Mouse (Mus musculus): ENCODE data around the gene Fam120b. TPM values are rescaled to one million over a fixed set of nuclear protein-coding genes. Genes with fewer than 3 reads are reported as not detected.

The Fam120b gene
- total and polyA plus RNA-seq, 3 experiments = 5.1 to 26.3 (median 23.4) TPM

DNA sequence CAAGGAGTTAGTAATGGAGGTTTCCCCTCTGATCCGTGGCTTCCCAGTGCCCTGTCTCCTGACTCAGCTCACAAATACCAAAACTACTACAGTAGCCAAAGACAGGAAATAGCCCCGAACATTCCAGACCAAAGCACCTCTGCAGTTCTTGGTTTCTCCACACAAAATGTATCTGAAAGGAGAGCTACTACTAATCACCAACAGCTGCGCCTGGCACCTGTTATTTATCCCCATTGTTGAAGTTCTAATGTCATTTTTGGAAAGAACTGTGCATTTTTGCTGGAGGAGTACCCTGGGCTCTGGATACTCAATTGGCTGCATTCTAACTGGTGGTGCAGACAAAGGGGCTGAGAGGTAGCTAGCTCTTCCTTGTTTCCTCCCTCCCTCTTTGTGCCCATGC, 38.9 kb upstream of the Fam120b start:
- Histone ChIP-seq H3K4me1 (ENCODE audit: insufficient read depth, low read depth, low read length) (no peaks in the 10 kb centered on the region), H3K9me3 (replicated peaks) (no peaks in the 10 kb centered on the region), H3K27me3 (ENCODE audit: insufficient read depth, low read length) (peaks cover 9% of the 10 kb centered on the region; the same call in 1 of the 2 replicates), H3K36me3 (replicated peaks) (no peaks in the 10 kb centered on the region), H3K4me3 (ENCODE audit: low read depth, low read length) (no peak overlapping the region)
- TF ChIP-seq GATA2 (IDR thresholded peaks at IDR 0.05; ENCODE audit: borderline replicate concordance, low read depth, low read length) = no peak
- no peak for TF ChIP-seq CTCF (IDR thresholded peaks at IDR 0.05; ENCODE audit: low read depth, low read length)
- no peak for TF ChIP-seq TAL1 (conservative IDR thresholded peaks at IDR 0.05; ENCODE audit: low read depth, low read length)
- no peak for TF ChIP-seq GATA1 (IDR thresholded peaks at IDR 0.05; ENCODE audit: borderline replicate concordance, low read length)
- TF ChIP-seq POLR2AphosphoS5 (IDR thresholded peaks at IDR 0.05; ENCODE audit: insufficient replicate concordance, low read depth, low read length) = no peak
- ATAC-seq (ENCODE audit: extremely low read depth, insufficient number of reproducible peaks, low FRiP score, poor library complexity, severe bottlenecking) = no peak
- DNase-seq (ENCODE audit: low spot score) = no peak

DNA sequence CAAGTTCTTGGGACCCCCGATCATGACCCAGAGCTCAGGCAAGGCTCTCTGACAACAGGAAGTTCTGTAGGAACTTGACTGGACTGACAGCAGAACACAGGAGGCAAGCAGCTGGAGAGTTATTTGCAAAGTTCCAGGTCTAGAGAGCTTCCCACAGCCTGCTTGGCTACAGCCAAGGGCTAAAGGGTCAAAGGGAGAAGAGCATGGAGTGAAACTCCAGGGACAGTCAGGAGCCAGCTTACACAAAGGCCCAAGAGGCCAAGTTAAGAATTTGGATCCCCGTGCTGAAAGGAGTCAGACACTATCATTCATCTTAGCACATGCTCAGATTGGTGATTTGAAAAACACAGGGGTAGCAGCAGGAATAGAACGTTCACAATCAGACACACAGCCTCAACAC, 32.3 kb upstream of the Fam120b start:
- H3K27me3 ChIP-seq (ENCODE audit: insufficient read depth, low read length) = peaks cover 18% of the 10 kb centered on the region
- H3K9me3 ChIP-seq (replicated peaks) = no peaks in the 10 kb centered on the region
- no peak for ATAC-seq (ENCODE audit: extremely low read depth, insufficient number of reproducible peaks, low FRiP score, poor library complexity, severe bottlenecking)
- DNase-seq (ENCODE audit: low spot score) = no peak
- TF ChIP-seq TAL1 (conservative IDR thresholded peaks at IDR 0.05; ENCODE audit: low read depth, low read length) (no peak), POLR2AphosphoS5 (IDR thresholded peaks at IDR 0.05; ENCODE audit: insufficient replicate concordance, low read depth, low read length) (no peak), GATA2 (IDR thresholded peaks at IDR 0.05; ENCODE audit: borderline replicate concordance, low read depth, low read length) (no peak), CTCF (IDR thresholded peaks at IDR 0.05; ENCODE audit: low read depth, low read length) (no peak), GATA1 (IDR thresholded peaks at IDR 0.05; ENCODE audit: borderline replicate concordance, low read length) (no peak)
- no peaks in the 10 kb centered on the region for H3K4me1 ChIP-seq (ENCODE audit: insufficient read depth, low read depth, low read length)
- no peak overlapping the region for H3K4me3 ChIP-seq (ENCODE audit: low read depth, low read length)
- no peaks in the 10 kb centered on the region for H3K36me3 ChIP-seq (replicated peaks)

DNA sequence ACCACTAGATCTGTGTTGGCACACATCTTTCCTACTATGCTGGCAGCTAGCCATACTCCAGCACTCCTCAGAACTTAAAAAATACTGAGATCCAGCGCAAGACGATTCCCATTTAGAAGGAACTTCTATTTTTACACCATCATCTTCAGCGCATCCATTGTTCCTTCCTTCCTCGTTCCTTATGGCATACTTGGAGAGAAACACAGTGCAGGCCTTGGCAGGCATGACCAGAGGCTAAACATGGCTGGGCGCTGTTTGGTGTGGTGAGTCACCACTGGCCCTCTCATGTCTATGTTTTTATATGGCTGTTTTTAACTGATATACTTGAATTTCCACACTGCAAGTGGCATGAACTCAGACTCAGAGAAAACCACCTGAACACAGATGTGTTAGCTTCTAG, 30.4 kb upstream of the Fam120b start:
- TF ChIP-seq CTCF (IDR thresholded peaks at IDR 0.05; ENCODE audit: low read depth, low read length) = no peak
- TF ChIP-seq GATA1 (IDR thresholded peaks at IDR 0.05; ENCODE audit: borderline replicate concordance, low read length) = no peak
- no peak for TF ChIP-seq POLR2AphosphoS5 (IDR thresholded peaks at IDR 0.05; ENCODE audit: insufficient replicate concordance, low read depth, low read length)
- no peak for TF ChIP-seq GATA2 (IDR thresholded peaks at IDR 0.05; ENCODE audit: borderline replicate concordance, low read depth, low read length)
- TF ChIP-seq TAL1 (conservative IDR thresholded peaks at IDR 0.05; ENCODE audit: low read depth, low read length) = no peak
- DNase-seq (ENCODE audit: low spot score) (no peak), ATAC-seq (ENCODE audit: extremely low read depth, insufficient number of reproducible peaks, low FRiP score, poor library complexity, severe bottlenecking) (no peak)
- no peak overlapping the region for H3K4me3 ChIP-seq (ENCODE audit: low read depth, low read length)
- peaks cover 22% of the 10 kb centered on the region for H3K27me3 ChIP-seq (ENCODE audit: insufficient read depth, low read length)
- H3K9me3 ChIP-seq (replicated peaks) = no peaks in the 10 kb centered on the region
- no peaks in the 10 kb centered on the region for H3K36me3 ChIP-seq (replicated peaks)
- H3K4me1 ChIP-seq (ENCODE audit: insufficient read depth, low read depth, low read length) = no peaks in the 10 kb centered on the region

DNA sequence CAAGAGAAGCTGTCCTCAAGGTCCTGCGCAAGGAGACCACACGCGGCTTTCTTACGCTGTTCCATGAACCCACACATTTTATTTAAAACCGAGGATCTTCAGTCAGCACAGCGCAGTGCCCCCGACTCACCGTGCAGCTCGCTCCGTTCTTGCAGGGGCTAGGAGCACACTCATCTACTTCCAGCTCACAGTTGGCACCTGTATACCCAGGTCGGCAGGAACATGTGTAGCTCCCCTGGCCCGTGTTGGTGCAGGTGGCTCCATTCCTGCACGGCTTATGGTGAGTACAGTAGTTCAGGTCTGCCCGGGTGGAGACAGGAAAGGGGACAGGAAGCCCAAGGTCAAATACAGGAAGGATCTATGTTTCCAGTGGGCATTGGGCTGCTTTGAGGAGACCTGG, 25.6 kb upstream of the Fam120b start:
- TF ChIP-seq CTCF (IDR thresholded peaks at IDR 0.05; ENCODE audit: low read depth, low read length) = no peak
- no peak for TF ChIP-seq TAL1 (conservative IDR thresholded peaks at IDR 0.05; ENCODE audit: low read depth, low read length)
- no peak for TF ChIP-seq POLR2AphosphoS5 (IDR thresholded peaks at IDR 0.05; ENCODE audit: insufficient replicate concordance, low read depth, low read length)
- TF ChIP-seq GATA2 (IDR thresholded peaks at IDR 0.05; ENCODE audit: borderline replicate concordance, low read depth, low read length) = no peak
- TF ChIP-seq GATA1 (IDR thresholded peaks at IDR 0.05; ENCODE audit: borderline replicate concordance, low read length) = no peak
- H3K4me1 ChIP-seq (ENCODE audit: insufficient read depth, low read depth, low read length) = peaks cover 4% of the 10 kb centered on the region
- no peaks in the 10 kb centered on the region for H3K36me3 ChIP-seq (replicated peaks)
- no peak for DNase-seq (ENCODE audit: low spot score)
- no peak for ATAC-seq (ENCODE audit: extremely low read depth, insufficient number of reproducible peaks, low FRiP score, poor library complexity, severe bottlenecking)
- H3K9me3 ChIP-seq (replicated peaks) = no peaks in the 10 kb centered on the region
- H3K27me3 ChIP-seq (ENCODE audit: insufficient read depth, low read length) = peaks cover 34% of the 10 kb centered on the region
- no peak overlapping the region for H3K4me3 ChIP-seq (ENCODE audit: low read depth, low read length)

DNA sequence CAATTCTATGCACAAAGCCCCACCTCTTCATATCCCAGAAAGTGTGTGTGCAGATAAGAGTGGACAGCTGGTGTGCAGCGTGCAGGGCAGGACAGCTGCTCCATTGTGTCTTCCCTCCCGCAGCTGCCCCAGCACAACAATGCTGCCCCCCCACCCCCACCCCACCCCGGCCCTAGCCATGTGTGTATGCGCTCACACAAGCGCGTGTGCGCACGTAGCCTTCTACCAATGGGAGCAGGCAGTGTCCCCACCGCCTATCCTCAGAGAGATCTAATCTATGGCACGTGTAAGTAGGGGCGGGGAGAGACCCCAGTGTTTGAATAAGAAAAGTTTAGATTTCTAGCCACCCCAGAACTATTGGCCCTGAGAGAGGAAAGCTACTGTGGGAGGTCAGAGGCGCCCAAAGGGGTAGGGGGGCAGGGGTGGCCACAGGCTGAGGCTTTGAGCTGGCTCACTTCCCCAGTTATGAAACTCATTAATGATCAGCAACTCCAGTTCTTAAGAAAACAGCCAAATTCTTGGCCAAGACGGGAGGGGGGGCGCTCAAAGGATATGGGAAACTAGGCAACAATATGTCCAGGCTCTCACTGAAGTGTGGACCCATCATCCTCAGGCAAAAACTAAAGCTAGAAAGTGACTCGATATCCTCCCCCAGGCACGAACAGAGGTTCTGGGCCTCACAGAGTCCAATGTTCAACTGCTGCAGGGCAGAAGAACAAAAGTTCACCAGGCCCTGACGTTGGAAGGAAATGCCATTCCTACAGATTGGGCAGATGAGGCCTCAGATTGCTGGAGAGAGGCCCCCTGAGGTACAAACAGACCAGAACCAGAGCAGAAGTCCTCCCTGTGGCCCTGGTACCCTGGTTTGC, 23.8 kb upstream of the Fam120b start:
- ATAC-seq (ENCODE audit: extremely low read depth, insufficient number of reproducible peaks, low FRiP score, poor library complexity, severe bottlenecking) = no peak

DNA sequence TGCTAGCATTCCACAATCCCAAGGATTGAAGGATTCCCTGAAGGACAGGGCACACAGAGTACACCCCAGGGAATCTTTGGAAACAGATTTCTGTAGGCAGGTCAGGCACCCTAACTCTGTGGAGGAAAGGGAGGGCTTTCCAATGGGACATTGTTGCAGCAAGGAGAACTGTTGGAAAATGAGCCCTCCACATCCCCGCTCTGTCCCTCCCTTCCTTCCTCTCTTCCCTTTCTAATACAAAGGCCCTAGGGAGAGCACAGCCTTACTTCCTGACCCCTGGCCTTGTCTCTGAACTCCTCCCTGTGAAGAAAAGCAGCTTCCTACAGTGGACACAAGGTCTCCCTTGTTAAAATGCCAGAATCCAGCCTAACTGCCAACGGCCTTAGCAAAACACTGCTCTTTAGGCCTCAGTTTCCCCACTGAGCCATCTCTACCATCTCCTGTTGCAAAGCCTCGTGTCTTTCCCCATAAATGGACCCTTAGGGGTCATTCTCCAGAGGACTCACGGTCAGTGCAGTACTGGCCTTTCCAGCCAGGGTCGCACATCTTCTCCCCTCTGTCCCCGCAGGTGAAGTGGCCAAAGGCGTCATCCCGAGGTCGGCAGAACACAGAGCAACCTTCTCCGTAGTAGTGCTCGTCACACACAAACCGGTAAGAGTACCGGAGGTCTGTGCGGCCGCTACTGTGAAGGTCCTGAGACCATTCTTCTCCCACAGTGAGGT, 22.9 kb upstream of the Fam120b start:
- Histone ChIP-seq H3K36me3 (replicated peaks) (no peaks in the 10 kb centered on the region), H3K27me3 (ENCODE audit: insufficient read depth, low read length) (peaks cover 47% of the 10 kb centered on the region), H3K9me3 (replicated peaks) (no peaks in the 10 kb centered on the region), H3K4me1 (ENCODE audit: insufficient read depth, low read depth, low read length) (peaks cover 13% of the 10 kb centered on the region), H3K4me3 (ENCODE audit: low read depth, low read length) (no peak overlapping the region)
- TF ChIP-seq GATA1 (IDR thresholded peaks at IDR 0.05; ENCODE audit: borderline replicate concordance, low read length) (no peak), GATA2 (IDR thresholded peaks at IDR 0.05; ENCODE audit: borderline replicate concordance, low read depth, low read length) (no peak), TAL1 (conservative IDR thresholded peaks at IDR 0.05; ENCODE audit: low read depth, low read length) (no peak), CTCF (IDR thresholded peaks at IDR 0.05; ENCODE audit: low read depth, low read length) (no peak), POLR2AphosphoS5 (IDR thresholded peaks at IDR 0.05; ENCODE audit: insufficient replicate concordance, low read depth, low read length) (no peak)
- DNase-seq (ENCODE audit: low spot score) (no peak), ATAC-seq (ENCODE audit: extremely low read depth, insufficient number of reproducible peaks, low FRiP score, poor library complexity, severe bottlenecking) (no peak)

More for the DNA sequence above, 23.8 kb upstream of the Fam120b start:
- Histone ChIP-seq H3K9me3 (replicated peaks) (no peaks in the 10 kb centered on the region), H3K36me3 (replicated peaks) (no peaks in the 10 kb centered on the region), H3K4me3 (ENCODE audit: low read depth, low read length) (no peak overlapping the region), H3K4me1 (ENCODE audit: insufficient read depth, low read depth, low read length) (peaks cover 13% of the 10 kb centered on the region), H3K27me3 (ENCODE audit: insufficient read depth, low read length) (peaks cover 49% of the 10 kb centered on the region)
- no peak for TF ChIP-seq GATA2 (IDR thresholded peaks at IDR 0.05; ENCODE audit: borderline replicate concordance, low read depth, low read length)
- no peak for TF ChIP-seq CTCF (IDR thresholded peaks at IDR 0.05; ENCODE audit: low read depth, low read length)
- TF ChIP-seq GATA1 (IDR thresholded peaks at IDR 0.05; ENCODE audit: borderline replicate concordance, low read length) = no peak
- TF ChIP-seq POLR2AphosphoS5 (IDR thresholded peaks at IDR 0.05; ENCODE audit: insufficient replicate concordance, low read depth, low read length) = no peak
- TF ChIP-seq TAL1 (conservative IDR thresholded peaks at IDR 0.05; ENCODE audit: low read depth, low read length) = no peak
- no peak for DNase-seq (ENCODE audit: low spot score)

Measured in G1E (cell line).